Mouse (Mus musculus): ENCODE results near the gene Tns1. TPM values are rescaled to one million over a fixed set of nuclear protein-coding genes. Genes with fewer than 3 reads are reported as not detected.

Gene Tns1
- polyA plus RNA-seq, 1 experiment from 2014 or later = 23.0 TPM

- Histone ChIP-seq H3K36me3 (ENCODE audit: control insufficient read depth, insufficient read depth) (peaks cover 44% of the 10 kb centered on the region), H3K9ac (ENCODE audit: low read depth, low read length) (no peak overlapping the region), H3K27ac (ENCODE audit: low read length) (no peak overlapping the region), H3K4me2 (ENCODE audit: low read depth, low read length) (no peak overlapping the region), H3K4me1 (ENCODE audit: control insufficient read depth, low read depth, low read length) (no peaks in the 10 kb centered on the region), H3K4me3 (ENCODE audit: low read depth, low read length) (no peak overlapping the region), H3K27me3 (ENCODE audit: control insufficient read depth, insufficient read depth, low read depth, low read length) (no peaks in the 10 kb centered on the region), H3K9me3 (replicated peaks; ENCODE audit: control insufficient read depth, low read length) (no peaks in the 10 kb centered on the region)
- 52% methylated on average over 8 of the region's 8 CpGs for WGBS (ENCODE audit: insufficient replicate concordance)
- ATAC-seq (ENCODE audit: low read depth) = peak; percentile 53
These were observed 201.1 kb downstream of the Tns1 start for GRCm38 (mm10) chr1:73923185-73923584.

- Histone ChIP-seq H3K4me2 (ENCODE audit: low read depth, low read length) (no peak overlapping the region), H3K36me3 (ENCODE audit: control insufficient read depth, insufficient read depth) (peaks cover 49% of the 10 kb centered on the region), H3K27me3 (ENCODE audit: control insufficient read depth, insufficient read depth, low read depth, low read length) (no peaks in the 10 kb centered on the region), H3K9ac (ENCODE audit: low read depth, low read length) (no peak overlapping the region), H3K4me1 (ENCODE audit: control insufficient read depth, low read depth, low read length) (no peaks in the 10 kb centered on the region), H3K4me3 (ENCODE audit: low read depth, low read length) (no peak overlapping the region), H3K27ac (ENCODE audit: low read length) (no peak overlapping the region), H3K9me3 (replicated peaks; ENCODE audit: control insufficient read depth, low read length) (no peaks in the 10 kb centered on the region)
- ATAC-seq (ENCODE audit: low read depth) = no peak
- WGBS (ENCODE audit: insufficient replicate concordance) = 72% methylated on average over 8 of the region's 8 CpGs
These were observed 203.5 kb downstream of the Tns1 start for GRCm38 (mm10) chr1:73920701-73921100.

GRCm38 (mm10) chr1:73919909-73920308 is 204.3 kb downstream of the Tns1 start:
- ATAC-seq (ENCODE audit: low read depth) = no peak
- Histone ChIP-seq H3K27me3 (ENCODE audit: control insufficient read depth, insufficient read depth, low read depth, low read length) (no peaks in the 10 kb centered on the region), H3K4me1 (ENCODE audit: control insufficient read depth, low read depth, low read length) (no peaks in the 10 kb centered on the region), H3K36me3 (ENCODE audit: control insufficient read depth, insufficient read depth) (peaks cover 41% of the 10 kb centered on the region), H3K27ac (ENCODE audit: low read length) (no peak overlapping the region), H3K4me2 (ENCODE audit: low read depth, low read length) (no peak overlapping the region), H3K9me3 (replicated peaks; ENCODE audit: control insufficient read depth, low read length) (no peaks in the 10 kb centered on the region), H3K4me3 (ENCODE audit: low read depth, low read length) (no peak overlapping the region), H3K9ac (ENCODE audit: low read depth, low read length) (no peak overlapping the region)
- 87% methylated on average over 3 of the region's 3 CpGs for WGBS (ENCODE audit: insufficient replicate concordance)

DNA sequence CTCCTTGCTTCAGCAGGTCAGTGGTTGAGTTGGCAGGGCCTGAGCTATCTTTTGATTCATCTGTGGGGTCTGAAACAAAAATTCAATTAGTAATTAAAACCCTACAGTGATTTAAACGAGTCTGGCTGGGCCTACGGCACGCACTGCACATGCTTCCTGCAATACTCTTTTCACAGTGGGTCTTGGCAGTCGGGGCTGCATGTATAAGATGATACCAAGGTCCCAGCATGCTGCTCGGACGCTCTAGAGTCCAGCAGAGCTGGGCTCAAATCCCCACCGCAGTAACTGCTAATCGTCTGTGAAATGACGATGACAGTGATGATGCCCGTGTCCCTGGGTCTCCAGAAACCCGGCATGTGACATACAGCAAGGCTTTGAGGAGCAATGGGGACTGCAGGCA is 206.2 kb downstream of the Tns1 start:
- 79% methylated on average over 11 of the region's 11 CpGs for WGBS (ENCODE audit: insufficient replicate concordance)
- no peak overlapping the region for H3K4me3 ChIP-seq (ENCODE audit: low read depth, low read length)
- no peak overlapping the region for H3K9ac ChIP-seq (ENCODE audit: low read depth, low read length)
- H3K27ac ChIP-seq (ENCODE audit: low read length) = no peak overlapping the region
- peaks cover 31% of the 10 kb centered on the region for H3K36me3 ChIP-seq (ENCODE audit: control insufficient read depth, insufficient read depth)
- no peak for ATAC-seq (ENCODE audit: low read depth)
- no peaks in the 10 kb centered on the region for H3K27me3 ChIP-seq (ENCODE audit: control insufficient read depth, insufficient read depth, low read depth, low read length)
- no peak overlapping the region for H3K4me2 ChIP-seq (ENCODE audit: low read depth, low read length)
- H3K9me3 ChIP-seq (replicated peaks; ENCODE audit: control insufficient read depth, low read length) = no peaks in the 10 kb centered on the region
- no peaks in the 10 kb centered on the region for H3K4me1 ChIP-seq (ENCODE audit: control insufficient read depth, low read depth, low read length)

DNA sequence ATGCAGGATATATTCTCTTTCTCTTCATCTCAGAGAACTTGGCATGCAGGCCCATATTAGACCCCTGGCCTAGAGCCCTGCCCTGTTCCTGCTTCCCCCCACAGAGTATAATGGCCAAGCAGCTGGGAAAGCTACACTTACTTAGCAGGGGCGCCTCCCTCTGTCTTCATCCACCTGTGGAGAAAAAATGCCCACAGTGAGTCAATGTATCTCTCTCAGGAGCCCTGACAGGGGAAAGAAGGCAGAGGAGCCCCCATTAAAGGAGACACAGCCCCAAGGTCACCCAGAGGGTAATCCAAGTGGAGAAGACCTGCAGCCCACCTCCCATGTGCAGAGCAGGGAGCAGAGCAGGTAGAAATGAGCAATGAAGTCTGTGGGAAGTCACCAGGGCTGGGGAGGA is 208.0 kb downstream of the Tns1 start:
- Histone ChIP-seq H3K27me3 (ENCODE audit: control insufficient read depth, insufficient read depth, low read depth, low read length) (no peaks in the 10 kb centered on the region), H3K27ac (ENCODE audit: low read length) (no peak overlapping the region), H3K4me3 (ENCODE audit: low read depth, low read length) (no peak overlapping the region), H3K4me1 (ENCODE audit: control insufficient read depth, low read depth, low read length) (no peaks in the 10 kb centered on the region), H3K4me2 (ENCODE audit: low read depth, low read length) (no peak overlapping the region), H3K9me3 (replicated peaks; ENCODE audit: control insufficient read depth, low read length) (no peaks in the 10 kb centered on the region), H3K36me3 (ENCODE audit: control insufficient read depth, insufficient read depth) (peaks cover 31% of the 10 kb centered on the region), H3K9ac (ENCODE audit: low read depth, low read length) (no peak overlapping the region)
- ATAC-seq (ENCODE audit: low read depth) = no peak
- 50% methylated on average over 1 of the region's 1 CpGs for WGBS (ENCODE audit: insufficient replicate concordance)

- H3K4me3 ChIP-seq (ENCODE audit: low read depth, low read length) = no peak overlapping the region
- H3K9ac ChIP-seq (ENCODE audit: low read depth, low read length) = no peak overlapping the region
- peaks cover 25% of the 10 kb centered on the region for H3K36me3 ChIP-seq (ENCODE audit: control insufficient read depth, insufficient read depth)
These were observed 208.8 kb downstream of the Tns1 start for GRCm38 (mm10) chr1:73915218-73916070.

DNA sequence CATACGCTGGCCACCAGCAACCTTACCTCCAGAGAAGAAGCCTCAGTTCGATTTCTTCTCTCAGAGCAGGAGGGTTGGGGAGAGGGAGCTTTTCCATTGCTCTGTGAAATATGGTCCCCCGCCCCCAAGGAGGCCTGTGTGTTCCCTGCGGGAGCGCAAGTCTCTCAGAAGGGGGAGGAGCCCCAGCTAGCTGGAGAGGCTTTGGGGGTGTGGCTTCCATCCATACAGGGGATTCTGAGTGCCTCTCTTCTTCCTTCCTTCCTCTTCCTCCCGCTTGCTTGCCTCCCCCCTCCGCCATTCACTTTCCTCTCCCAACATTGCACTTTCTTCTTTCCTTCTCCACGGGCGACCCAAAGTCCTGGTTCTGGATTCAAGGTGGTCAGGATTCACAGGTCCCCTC is 210.2 kb downstream of the Tns1 start:
- 25% methylated on average over 9 of the region's 9 CpGs for WGBS (ENCODE audit: insufficient replicate concordance)
- H3K36me3 ChIP-seq (ENCODE audit: control insufficient read depth, insufficient read depth) = peaks cover 17% of the 10 kb centered on the region
- ATAC-seq (ENCODE audit: low read depth) = no peak
- H3K27ac ChIP-seq (ENCODE audit: low read length) = no peak overlapping the region
- no peaks in the 10 kb centered on the region for H3K27me3 ChIP-seq (ENCODE audit: control insufficient read depth, insufficient read depth, low read depth, low read length)
- H3K4me3 ChIP-seq (ENCODE audit: low read depth, low read length) = no peak overlapping the region
- no peaks in the 10 kb centered on the region for H3K9me3 ChIP-seq (replicated peaks; ENCODE audit: control insufficient read depth, low read length)
- H3K4me1 ChIP-seq (ENCODE audit: control insufficient read depth, low read depth, low read length) = no peaks in the 10 kb centered on the region
- no peak overlapping the region for H3K4me2 ChIP-seq (ENCODE audit: low read depth, low read length)
- no peak overlapping the region for H3K9ac ChIP-seq (ENCODE audit: low read depth, low read length)

More at GRCm38 (mm10) chr1:73915218-73916070, 208.8 kb downstream of the Tns1 start:
- no peak for ATAC-seq (ENCODE audit: low read depth)
- 59% methylated on average over 8 of the region's 8 CpGs for WGBS (ENCODE audit: insufficient replicate concordance)
- H3K27me3 ChIP-seq (ENCODE audit: control insufficient read depth, insufficient read depth, low read depth, low read length) = no peaks in the 10 kb centered on the region
- H3K27ac ChIP-seq (ENCODE audit: low read length) = no peak overlapping the region
- H3K4me2 ChIP-seq (ENCODE audit: low read depth, low read length) = no peak overlapping the region
- no peaks in the 10 kb centered on the region for H3K4me1 ChIP-seq (ENCODE audit: control insufficient read depth, low read depth, low read length)
- H3K9me3 ChIP-seq (replicated peaks; ENCODE audit: control insufficient read depth, low read length) = no peaks in the 10 kb centered on the region

- Histone ChIP-seq H3K4me2 (ENCODE audit: low read depth, low read length) (no peak overlapping the region), H3K4me3 (ENCODE audit: low read depth, low read length) (no peak overlapping the region), H3K4me1 (ENCODE audit: control insufficient read depth, low read depth, low read length) (no peaks in the 10 kb centered on the region), H3K9ac (ENCODE audit: low read depth, low read length) (no peak overlapping the region), H3K27ac (ENCODE audit: low read length) (no peak overlapping the region), H3K27me3 (ENCODE audit: control insufficient read depth, insufficient read depth, low read depth, low read length) (no peaks in the 10 kb centered on the region), H3K9me3 (replicated peaks; ENCODE audit: control insufficient read depth, low read length) (no peaks in the 10 kb centered on the region), H3K36me3 (ENCODE audit: control insufficient read depth, insufficient read depth) (peaks cover 17% of the 10 kb centered on the region)
- WGBS (ENCODE audit: insufficient replicate concordance) = 71% methylated on average over 19 of the region's 19 CpGs
- ATAC-seq (ENCODE audit: low read depth) = no peak
These were observed 210.9 kb downstream of the Tns1 start for GRCm38 (mm10) chr1:73913071-73914005.

DNA sequence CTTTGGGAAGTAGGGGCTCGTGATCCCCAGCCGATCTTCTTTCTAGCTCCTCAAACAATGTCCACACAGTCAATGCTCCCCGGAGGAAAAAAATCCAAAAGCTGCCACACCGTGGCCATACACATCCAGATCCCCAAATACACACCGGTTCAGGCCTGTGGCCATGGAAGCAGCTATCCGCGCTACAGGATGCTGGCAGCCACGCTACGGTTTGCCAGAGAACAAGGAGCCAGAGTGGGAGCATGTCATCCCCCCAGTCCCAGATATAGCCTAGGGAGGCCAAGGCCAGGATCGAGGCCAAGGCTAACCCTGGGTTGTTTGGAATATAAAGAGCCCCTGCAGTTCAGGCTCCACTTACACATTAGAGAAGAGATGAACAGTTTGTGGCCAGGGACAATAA is 211.8 kb downstream of the Tns1 start:
- Histone ChIP-seq H3K4me2 (ENCODE audit: low read depth, low read length) (no peak overlapping the region), H3K4me3 (ENCODE audit: low read depth, low read length) (no peak overlapping the region), H3K9me3 (replicated peaks; ENCODE audit: control insufficient read depth, low read length) (no peaks in the 10 kb centered on the region), H3K27me3 (ENCODE audit: control insufficient read depth, insufficient read depth, low read depth, low read length) (no peaks in the 10 kb centered on the region), H3K27ac (ENCODE audit: low read length) (no peak overlapping the region), H3K36me3 (ENCODE audit: control insufficient read depth, insufficient read depth) (peaks cover 13% of the 10 kb centered on the region), H3K4me1 (ENCODE audit: control insufficient read depth, low read depth, low read length) (no peaks in the 10 kb centered on the region), H3K9ac (ENCODE audit: low read depth, low read length) (no peak overlapping the region)
- no peak for ATAC-seq (ENCODE audit: low read depth)
- 79% methylated on average over 10 of the region's 10 CpGs for WGBS (ENCODE audit: insufficient replicate concordance)
